Mouse (Mus musculus): Measurements from ENCODE around the gene Rpl18a. TPM values are rescaled to one million over a fixed set of nuclear protein-coding genes. Genes with fewer than 3 reads are reported as not detected.

Rpl18a gene
- total and polyA plus RNA-seq, 3 experiments: 1,575 to 12,197 (median 5,482) TPM

DNA sequence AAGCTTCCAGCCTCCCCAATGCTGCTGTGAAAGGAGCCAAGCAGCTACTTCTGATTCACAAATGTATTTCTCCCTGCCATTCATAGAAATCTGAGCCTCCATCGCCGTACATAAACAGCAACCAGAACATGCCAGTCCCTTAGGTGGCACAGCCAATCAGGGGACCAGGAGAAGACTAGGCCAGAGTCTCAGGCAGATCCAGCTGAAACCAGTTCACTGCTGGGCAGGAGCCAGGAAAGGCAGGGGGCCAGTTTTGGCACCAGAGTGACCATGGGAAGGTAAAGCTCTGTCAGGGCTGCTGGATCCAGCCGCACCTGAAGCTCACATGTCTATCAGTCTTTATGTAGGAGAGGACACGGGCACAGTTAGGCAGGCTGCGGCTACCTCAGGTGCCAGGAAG, 6.6 kb downstream of the Rpl18a start:
- DNase-seq (ENCODE audit: low spot score) (no peak), ATAC-seq (ENCODE audit: extremely low read depth, insufficient number of reproducible peaks, low FRiP score, poor library complexity, severe bottlenecking) (no peak)
- H3K4me1 ChIP-seq (ENCODE audit: insufficient read depth, low read depth, low read length): peaks cover 25% of the 10 kb centered on the region
- peaks cover 53% of the 10 kb centered on the region for H3K36me3 ChIP-seq (replicated peaks)
- H3K27me3 ChIP-seq (ENCODE audit: insufficient read depth, low read length): peaks cover 3% of the 10 kb centered on the region; the same call in 1 of the 2 replicates
- TF ChIP-seq GATA1 (IDR thresholded peaks at IDR 0.05; ENCODE audit: borderline replicate concordance, low read length) (no peak), CTCF (IDR thresholded peaks at IDR 0.05; ENCODE audit: low read depth, low read length) (no peak), TAL1 (conservative IDR thresholded peaks at IDR 0.05; ENCODE audit: low read depth, low read length) (no peak), GATA2 (IDR thresholded peaks at IDR 0.05; ENCODE audit: borderline replicate concordance, low read depth, low read length) (no peak), POLR2AphosphoS5 (IDR thresholded peaks at IDR 0.05; ENCODE audit: insufficient replicate concordance, low read depth, low read length) (no peak)
- peaks cover 28% of the 10 kb centered on the region for H3K9me3 ChIP-seq (replicated peaks)
- no peak overlapping the region for H3K4me3 ChIP-seq (ENCODE audit: low read depth, low read length)

DNA sequence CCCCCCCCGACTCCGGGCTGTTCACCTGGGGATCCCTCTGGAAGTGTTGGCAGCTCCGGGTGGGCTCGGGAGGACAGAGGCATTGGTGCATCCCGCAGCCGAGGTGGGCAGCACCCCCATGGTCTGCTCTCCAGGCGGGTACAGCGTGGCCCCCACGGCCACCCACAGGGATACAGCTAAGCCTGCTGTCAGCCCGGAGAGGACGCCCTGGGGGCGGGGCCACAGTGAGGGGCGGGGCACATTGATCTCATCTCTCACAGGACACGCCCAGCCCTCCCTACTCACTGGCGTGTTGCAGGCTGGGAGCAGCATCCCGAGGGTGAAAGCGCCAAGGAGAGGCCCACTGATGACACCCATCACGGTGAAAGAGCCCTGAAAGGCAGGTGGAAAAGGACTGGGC, 9.5 kb downstream of the Rpl18a start:
- H3K4me3 ChIP-seq (ENCODE audit: low read depth, low read length): no peak overlapping the region
- peaks cover 8% of the 10 kb centered on the region; the same call in 1 of the 2 replicates for H3K4me1 ChIP-seq (ENCODE audit: insufficient read depth, low read depth, low read length)
- TF ChIP-seq GATA2 (IDR thresholded peaks at IDR 0.05; ENCODE audit: borderline replicate concordance, low read depth, low read length): no peak
- no peak for TF ChIP-seq TAL1 (conservative IDR thresholded peaks at IDR 0.05; ENCODE audit: low read depth, low read length)
- TF ChIP-seq GATA1 (IDR thresholded peaks at IDR 0.05; ENCODE audit: borderline replicate concordance, low read length): no peak
- TF ChIP-seq POLR2AphosphoS5 (IDR thresholded peaks at IDR 0.05; ENCODE audit: insufficient replicate concordance, low read depth, low read length): no peak
- TF ChIP-seq CTCF (IDR thresholded peaks at IDR 0.05; ENCODE audit: low read depth, low read length): no peak
- H3K27me3 ChIP-seq (ENCODE audit: insufficient read depth, low read length): peaks cover 3% of the 10 kb centered on the region; the same call in 1 of the 2 replicates
- peaks cover 23% of the 10 kb centered on the region for H3K36me3 ChIP-seq (replicated peaks)
- DNase-seq (ENCODE audit: low spot score) (no peak), ATAC-seq (ENCODE audit: extremely low read depth, insufficient number of reproducible peaks, low FRiP score, poor library complexity, severe bottlenecking) (no peak)
- H3K9me3 ChIP-seq (replicated peaks): peaks cover 18% of the 10 kb centered on the region

DNA sequence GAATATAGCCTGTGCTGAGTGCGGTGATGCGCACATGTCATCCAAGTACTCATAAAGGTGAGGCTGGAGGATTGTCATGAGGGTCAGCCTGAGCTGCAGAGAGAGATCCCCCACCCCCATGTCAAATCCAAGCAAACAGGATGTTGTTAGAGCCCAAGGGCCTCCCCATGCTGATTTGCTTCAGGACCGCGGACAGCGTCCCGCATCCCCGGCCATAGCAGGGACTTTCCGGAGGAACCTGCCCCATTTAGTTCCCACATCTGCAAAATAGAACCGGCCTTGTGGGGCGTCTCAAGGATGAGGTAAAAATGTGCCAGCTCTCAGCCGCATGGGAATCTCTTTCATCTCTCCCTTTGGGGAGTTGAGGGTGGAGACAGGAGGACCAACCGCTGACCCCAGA, 11.6 kb downstream of the Rpl18a start:
- no peak; the same call in 1 of the 2 replicates for ATAC-seq (ENCODE audit: extremely low read depth, insufficient number of reproducible peaks, low FRiP score, poor library complexity, severe bottlenecking)
- no peak for TF ChIP-seq POLR2AphosphoS5 (IDR thresholded peaks at IDR 0.05; ENCODE audit: insufficient replicate concordance, low read depth, low read length)
- TF ChIP-seq TAL1 (conservative IDR thresholded peaks at IDR 0.05; ENCODE audit: low read depth, low read length): no peak
- TF ChIP-seq GATA1 (IDR thresholded peaks at IDR 0.05; ENCODE audit: borderline replicate concordance, low read length): no peak
- no peak for TF ChIP-seq CTCF (IDR thresholded peaks at IDR 0.05; ENCODE audit: low read depth, low read length)
- no peak for TF ChIP-seq GATA2 (IDR thresholded peaks at IDR 0.05; ENCODE audit: borderline replicate concordance, low read depth, low read length)
- Histone ChIP-seq H3K4me1 (ENCODE audit: insufficient read depth, low read depth, low read length) (0 out of 2 replicates have a peak, but pooled peaks cover 3% of the 10 kb centered on the region), H3K36me3 (replicated peaks) (peaks cover 2% of the 10 kb centered on the region), H3K27me3 (ENCODE audit: insufficient read depth, low read length) (peaks cover 4% of the 10 kb centered on the region; the same call in 1 of the 2 replicates), H3K9me3 (replicated peaks) (no peaks in the 10 kb centered on the region), H3K4me3 (ENCODE audit: low read depth, low read length) (no peak overlapping the region)
- peak; percentile 53 for DNase-seq (ENCODE audit: low spot score)

DNA sequence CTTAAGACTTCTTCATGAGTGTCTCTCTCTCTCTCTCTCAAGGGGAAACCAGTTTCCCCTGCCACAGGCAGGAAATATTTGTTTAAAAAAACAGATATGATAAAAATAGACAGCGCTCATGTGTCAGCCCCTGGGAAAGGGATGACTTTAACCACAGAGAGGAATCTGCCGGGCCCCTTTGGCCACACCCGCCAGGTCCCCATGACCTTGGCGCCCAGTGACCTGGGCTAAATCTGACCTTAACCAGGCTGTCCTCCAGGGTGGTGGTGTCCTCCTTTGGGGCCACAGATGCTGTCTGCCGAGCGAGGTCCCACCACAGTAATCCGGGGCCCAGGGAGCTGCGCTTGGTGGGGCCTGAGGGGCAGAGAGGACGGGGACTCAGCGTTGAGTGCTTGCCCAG, 12.5 kb downstream of the Rpl18a start:
- ATAC-seq (ENCODE audit: extremely low read depth, insufficient number of reproducible peaks, low FRiP score, poor library complexity, severe bottlenecking) (no peak), DNase-seq (ENCODE audit: low spot score) (no peak)
- Histone ChIP-seq H3K27me3 (ENCODE audit: insufficient read depth, low read length) (peaks cover 12% of the 10 kb centered on the region), H3K9me3 (replicated peaks) (no peaks in the 10 kb centered on the region), H3K4me1 (ENCODE audit: insufficient read depth, low read depth, low read length) (0 out of 2 replicates have a peak, but pooled peaks cover 3% of the 10 kb centered on the region), H3K4me3 (ENCODE audit: low read depth, low read length) (no peak overlapping the region), H3K36me3 (replicated peaks) (peaks cover 2% of the 10 kb centered on the region)
- TF ChIP-seq TAL1 (conservative IDR thresholded peaks at IDR 0.05; ENCODE audit: low read depth, low read length) (no peak), GATA2 (IDR thresholded peaks at IDR 0.05; ENCODE audit: borderline replicate concordance, low read depth, low read length) (no peak), GATA1 (IDR thresholded peaks at IDR 0.05; ENCODE audit: borderline replicate concordance, low read length) (no peak), CTCF (IDR thresholded peaks at IDR 0.05; ENCODE audit: low read depth, low read length) (no peak), POLR2AphosphoS5 (IDR thresholded peaks at IDR 0.05; ENCODE audit: insufficient replicate concordance, low read depth, low read length) (no peak)

DNA sequence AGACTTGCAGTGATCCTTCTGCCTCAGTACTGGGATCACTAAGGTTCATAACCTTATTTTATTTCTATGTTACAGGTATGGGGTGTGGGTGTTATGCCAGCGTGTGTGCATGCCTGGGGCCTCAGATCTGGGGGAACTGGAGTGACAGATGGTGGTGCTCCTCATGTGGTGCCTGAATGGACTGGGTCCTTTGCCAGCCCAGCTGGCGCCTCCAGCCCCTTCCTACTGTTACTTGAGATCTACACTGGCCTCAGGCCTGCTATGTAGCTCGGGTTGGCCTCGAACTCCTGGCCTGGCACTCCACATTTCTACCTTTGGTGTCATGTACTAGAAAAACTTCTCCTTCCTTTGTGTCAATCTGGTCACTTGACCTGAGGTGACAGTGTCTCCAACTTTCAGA, 13.0 kb downstream of the Rpl18a start:
- no peak overlapping the region for H3K4me3 ChIP-seq (ENCODE audit: low read depth, low read length)
- H3K9me3 ChIP-seq (replicated peaks): no peaks in the 10 kb centered on the region
- DNase-seq (ENCODE audit: low spot score) (no peak), ATAC-seq (ENCODE audit: extremely low read depth, insufficient number of reproducible peaks, low FRiP score, poor library complexity, severe bottlenecking) (no peak)
- H3K36me3 ChIP-seq (replicated peaks): peaks cover under 1% of the 10 kb centered on the region
- no peak for TF ChIP-seq GATA1 (IDR thresholded peaks at IDR 0.05; ENCODE audit: borderline replicate concordance, low read length)
- TF ChIP-seq CTCF (IDR thresholded peaks at IDR 0.05; ENCODE audit: low read depth, low read length): no peak
- no peak for TF ChIP-seq POLR2AphosphoS5 (IDR thresholded peaks at IDR 0.05; ENCODE audit: insufficient replicate concordance, low read depth, low read length)
- no peak for TF ChIP-seq TAL1 (conservative IDR thresholded peaks at IDR 0.05; ENCODE audit: low read depth, low read length)
- no peak for TF ChIP-seq GATA2 (IDR thresholded peaks at IDR 0.05; ENCODE audit: borderline replicate concordance, low read depth, low read length)
- peaks cover 3% of the 10 kb centered on the region; the same call in 1 of the 2 replicates for H3K4me1 ChIP-seq (ENCODE audit: insufficient read depth, low read depth, low read length)
- peaks cover 17% of the 10 kb centered on the region for H3K27me3 ChIP-seq (ENCODE audit: insufficient read depth, low read length)

DNA sequence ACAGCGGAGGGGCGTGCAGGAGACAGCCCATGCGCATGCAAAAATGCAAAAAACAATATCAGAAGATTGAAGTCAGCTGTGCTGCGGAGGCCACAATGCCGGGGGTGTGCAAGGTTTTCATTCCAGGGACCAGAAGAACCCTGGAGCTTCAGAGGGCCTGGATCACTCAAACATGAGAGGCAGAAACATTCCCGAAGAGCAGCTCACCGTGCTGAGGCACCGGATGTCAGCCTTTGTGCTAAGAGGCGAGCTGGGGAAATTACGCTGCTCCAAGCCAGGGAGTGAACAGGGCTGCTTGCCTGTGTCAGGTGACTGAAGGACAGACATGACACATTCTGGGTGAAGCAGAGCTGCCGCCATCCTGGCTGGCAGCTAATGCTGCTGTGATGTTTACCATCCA, 16.7 kb downstream of the Rpl18a start:
- Histone ChIP-seq H3K4me1 (ENCODE audit: insufficient read depth, low read depth, low read length) (no peaks in the 10 kb centered on the region; the same call in none of the 2 replicates), H3K27me3 (ENCODE audit: insufficient read depth, low read length) (peaks cover 25% of the 10 kb centered on the region)
- no peak for DNase-seq (ENCODE audit: low spot score)

More for the DNA sequence above, 16.7 kb downstream of the Rpl18a start:
- Histone ChIP-seq H3K4me3 (ENCODE audit: low read depth, low read length) (no peak overlapping the region), H3K36me3 (replicated peaks) (no peaks in the 10 kb centered on the region), H3K9me3 (replicated peaks) (no peaks in the 10 kb centered on the region)
- no peak for TF ChIP-seq POLR2AphosphoS5 (IDR thresholded peaks at IDR 0.05; ENCODE audit: insufficient replicate concordance, low read depth, low read length)
- TF ChIP-seq CTCF (IDR thresholded peaks at IDR 0.05; ENCODE audit: low read depth, low read length): no peak
- no peak for TF ChIP-seq GATA1 (IDR thresholded peaks at IDR 0.05; ENCODE audit: borderline replicate concordance, low read length)
- no peak for TF ChIP-seq TAL1 (conservative IDR thresholded peaks at IDR 0.05; ENCODE audit: low read depth, low read length)
- no peak for TF ChIP-seq GATA2 (IDR thresholded peaks at IDR 0.05; ENCODE audit: borderline replicate concordance, low read depth, low read length)
- no peak for ATAC-seq (ENCODE audit: extremely low read depth, insufficient number of reproducible peaks, low FRiP score, poor library complexity, severe bottlenecking)

Data from G1E (cell line).